Mouse (Mus musculus) olfactory bulb, adult 2 months (tissue): ENCODE results near the gene Actn4.

Experiments
- CTCF ChIP-seq: fragments of 200-500 bp; IDR thresholded peaks from 2 replicates; pipeline ENCODE4 v1.5.1; 2012; ENCODE audit warnings: low read depth, mild to moderate bottlenecking, low read length, moderate library complexity; ENCODE audit not compliant: insufficient read depth
- POLR2A ChIP-seq: fragments of 200-500 bp; IDR thresholded peaks from 2 replicates; pipeline ENCODE4 v1.6.1; 2012; ENCODE audit warnings: mild to moderate bottlenecking, low read depth, low read length, moderate library complexity; ENCODE audit not compliant: insufficient read depth

DNA sequence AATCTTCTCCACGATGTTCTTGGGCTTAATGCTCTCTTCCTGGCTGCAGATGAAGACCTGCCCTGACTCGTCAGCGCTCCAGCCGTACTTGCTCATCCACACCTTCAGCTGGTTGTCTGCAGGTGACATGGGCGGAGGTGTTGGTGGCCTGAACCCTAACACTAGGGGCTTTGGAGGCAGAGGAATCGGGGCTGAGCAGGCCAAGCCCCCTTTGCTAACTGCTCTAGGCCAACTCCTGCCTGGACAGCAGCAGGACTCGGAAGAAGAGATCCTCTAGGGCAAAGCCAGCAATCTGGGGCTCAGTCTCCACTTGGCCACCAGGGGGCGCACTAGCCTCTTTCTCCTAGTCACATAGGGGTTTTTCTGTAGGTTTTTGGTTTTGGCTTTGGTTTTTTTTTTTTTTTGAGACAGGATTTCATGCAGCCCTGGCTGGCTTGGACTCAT is 10.4 kb upstream of the Actn4 start:
- TF ChIP-seq POLR2A (no peak), CTCF (peak; percentile 86)
